In genomic region chr7:27243211-27243610, GRCm38 (mm10) we compare ENCODE assay signal across 23 mouse cellular contexts. TPM values are rescaled to one million over a fixed set of nuclear protein-coding genes. Genes with fewer than 3 reads are reported as not detected.
A peak's percentile ranks its signal among the peaks of the same experiment; 100 is the strongest.
DNase-seq lines count a peak whose midpoint lies in the region; ATAC-seq and TF ChIP-seq lines count a peak whose summit lies in the region.
"Had no signal": no experiment of that assay in that cellular context is flagged by ENCODE, and none has a peak within 500 bp of the region (broad histone marks: within the 10 kb centered on the region; RNA-seq: fewer than 3 reads in every experiment).

No protein-coding gene starts in this region.

- no peaks in the 10 kb centered on the region for H3K4me1 ChIP-seq in kidney, postnatal 0 days (replicated peaks; ENCODE audit: insufficient read depth, low read length)
- H3K4me1 ChIP-seq in kidney, adult 2 months (ENCODE audit: control insufficient read depth, insufficient read depth, low read length), result no peaks in the 10 kb centered on the region
- H3K4me1 ChIP-seq in stomach, postnatal 0 days (replicated peaks; ENCODE audit: control insufficient read depth, insufficient read depth), result no peaks in the 10 kb centered on the region
- H3K4me1 ChIP-seq: embryonic facial prominence, embryonic 13.5 days; forebrain, embryonic 13.5 days; heart, embryonic 15.5 days; hindbrain, embryonic 13.5 days had no signal

- 34% methylated on average over 8 of the region's 8 CpGs for WGBS in kidney, postnatal 0 days
- WGBS in kidney, adult 2 months, result 70% methylated on average over 8 of the region's 8 CpGs
- 47% methylated on average over 8 of the region's 8 CpGs for WGBS in stomach, postnatal 0 days

- TF ChIP-seq POLR2A in kidney, adult 2 months (IDR thresholded peaks at IDR 0.05; ENCODE audit: low read depth, low read length), result no peak

- no peak for TF ChIP-seq EP300 in stomach, postnatal 0 days (optimal IDR thresholded peaks at IDR 0.05)

- no peak overlapping the region for H3K27ac ChIP-seq in kidney, postnatal 0 days
- no peak overlapping the region for H3K27ac ChIP-seq in kidney, adult 2 months (ENCODE audit: insufficient read depth, low read depth, low read length)
- no peak overlapping the region for H3K27ac ChIP-seq in stomach, postnatal 0 days (replicated peaks)
- H3K27ac ChIP-seq: embryonic facial prominence, embryonic 13.5 days; forebrain, embryonic 13.5 days; heart, adult 2 months; heart, embryonic 15.5 days; hindbrain, embryonic 13.5 days; hindbrain, postnatal 0 days had no signal

- DNase-seq in gastrocnemius, adult 18-20 months (ENCODE audit: low spot score), result peak; percentile 65
- DNase-seq in gastrocnemius, postnatal 10 days, result no peak
- DNase-seq in kidney, postnatal 0 days (ENCODE audit: low spot score), result peak; percentile 9
- DNase-seq in kidney, adult 2 months, result no peak
- peak; percentile 59 for DNase-seq in ES-CJ7 (ENCODE audit: low read depth, low spot score)
- DNase-seq in gastrocnemius, postnatal 25 days, result peak; percentile 72
- DNase-seq in retina, embryonic 14.5 days (ENCODE audit: low spot score), result no peak
- no peak for DNase-seq in stomach, postnatal 0 days (ENCODE audit: low spot score)
- DNase-seq: adrenal gland, adult 2 months; adrenal gland, postnatal 25 days; cerebellum, adult 2 months; cerebellum, postnatal 25 days; forebrain, postnatal 0 days; heart, adult 2 months; heart, postnatal 14 days; kidney, adult 11 months had no signal

- no peak overlapping the region for H3K9ac ChIP-seq in kidney, postnatal 0 days (ENCODE audit: low read depth, low read length)
- H3K9ac ChIP-seq in stomach, postnatal 0 days (ENCODE audit: low read length), result no peak overlapping the region
- H3K9ac ChIP-seq: embryonic facial prominence, embryonic 13.5 days; forebrain, embryonic 13.5 days; forebrain, postnatal 0 days; heart, embryonic 15.5 days; hindbrain, embryonic 13.5 days had no signal

- H3K9me3 ChIP-seq in kidney, postnatal 0 days (replicated peaks; ENCODE audit: low read length), result no peaks in the 10 kb centered on the region
- no peaks in the 10 kb centered on the region for H3K9me3 ChIP-seq in stomach, postnatal 0 days (ENCODE audit: control insufficient read depth, low read length)
- H3K9me3 ChIP-seq: embryonic facial prominence, embryonic 13.5 days; heart, embryonic 15.5 days; hindbrain, embryonic 13.5 days had no signal

- no peak for TF ChIP-seq CTCF in kidney, postnatal 0 days (IDR thresholded peaks at IDR 0.05; ENCODE audit: low read depth)
- no peak for TF ChIP-seq CTCF in kidney, adult 2 months (conservative IDR thresholded peaks at IDR 0.05; ENCODE audit: insufficient read depth, insufficient read length, low read depth, low read length)
- TF ChIP-seq CTCF in stomach, postnatal 0 days (IDR thresholded peaks at IDR 0.05; ENCODE audit: low read depth), result no peak

- no peak overlapping the region for H3K4me2 ChIP-seq in kidney, postnatal 0 days (ENCODE audit: low read length)
- no peak overlapping the region for H3K4me2 ChIP-seq in stomach, postnatal 0 days (replicated peaks; ENCODE audit: low read depth)
- H3K4me2 ChIP-seq: embryonic facial prominence, embryonic 13.5 days; forebrain, embryonic 13.5 days; heart, embryonic 11.5 days; heart, embryonic 15.5 days; hindbrain, embryonic 13.5 days had no signal

- ATAC-seq in kidney, postnatal 0 days (replicated peaks; ENCODE audit: low FRiP score, low read depth), result no peak
- ATAC-seq in stomach, postnatal 0 days (ENCODE audit: low FRiP score, low TSS enrichment), result no peak
- ATAC-seq: forebrain, embryonic 13.5 days; forebrain, postnatal 0 days; hindbrain, postnatal 0 days had no signal

- H3K36me3 ChIP-seq in kidney, postnatal 0 days (ENCODE audit: insufficient read depth, low read length), result peaks cover 33% of the 10 kb centered on the region; the same call in 1 of the 2 replicates
- no peaks in the 10 kb centered on the region for H3K36me3 ChIP-seq in kidney, adult 2 months (ENCODE audit: control insufficient read depth, insufficient read depth, low read length)
- H3K36me3 ChIP-seq in stomach, postnatal 0 days (ENCODE audit: control insufficient read depth, insufficient read depth, low read length), result peaks cover 17% of the 10 kb centered on the region; the same call in 1 of the 2 replicates

- no peak overlapping the region for H3K4me3 ChIP-seq in kidney, postnatal 0 days (replicated peaks; ENCODE audit: low read depth, low read length)
- H3K4me3 ChIP-seq in kidney, adult 2 months (ENCODE audit: insufficient read depth, low read depth, low read length), result no peak overlapping the region
- no peak overlapping the region for H3K4me3 ChIP-seq in stomach, postnatal 0 days (ENCODE audit: low read depth, low read length)
- H3K4me3 ChIP-seq: embryonic facial prominence, embryonic 13.5 days; forebrain, embryonic 13.5 days; heart, adult 2 months; heart, embryonic 15.5 days; hindbrain, embryonic 13.5 days had no signal

- no peaks in the 10 kb centered on the region for H3K27me3 ChIP-seq in kidney, postnatal 0 days (ENCODE audit: insufficient read depth, low read length)
- H3K27me3 ChIP-seq in kidney, adult 2 months (replicated peaks; ENCODE audit: control insufficient read depth, insufficient read depth, low read length), result no peaks in the 10 kb centered on the region
- H3K27me3 ChIP-seq in stomach, postnatal 0 days (ENCODE audit: control insufficient read depth, insufficient read depth, low read length), result no peaks in the 10 kb centered on the region
- H3K27me3 ChIP-seq: CH12.LX; embryonic facial prominence, embryonic 13.5 days; forebrain, embryonic 13.5 days; heart, embryonic 15.5 days; hindbrain, embryonic 13.5 days had no signal

RNA-seq across cellular contexts. Expression of gene Coq8b, which starts 10.4 kb away (rescaled TPM):
- total RNA-seq in gastrocnemius, adult 18-20 months (2021), result 1 to 10 TPM; 2.6 to 2.9 TPM
- total RNA-seq in gastrocnemius, postnatal 10 days (2021), result 1 to 10 TPM; 4.2 to 6.4 TPM
- polyA plus RNA-seq in kidney, postnatal 0 days (2015; fragmentation: Nextera tagmentation; extraction: Ambion mirVana), result 20.8 and 22.0 TPM in 2 replicates
- polyA plus RNA-seq in kidney, adult 2 months (2012; rRNA removed), result 43.1 and 50.3 TPM in 2 replicates
- 1 to 10 TPM; 3.0 to 4.9 TPM for total RNA-seq in gastrocnemius, postnatal 25 days (2021)
- polyA plus RNA-seq in stomach, postnatal 0 days (2015; fragmentation: Nextera tagmentation; extraction: Ambion mirVana), result 25.0 and 26.6 TPM in 2 replicates

RNA-seq across cellular contexts. Expression of gene Itpkc, which starts 14.8 kb away (rescaled TPM):
- total RNA-seq in gastrocnemius, adult 18-20 months (2021), result 1 to 10 TPM; 3.8 to 4.2 TPM
- total RNA-seq in gastrocnemius, postnatal 10 days (2021), result 1 to 10 TPM; 4.3 to 6.3 TPM
- 3.4 and 3.6 TPM in 2 replicates for polyA plus RNA-seq in kidney, postnatal 0 days (2015; fragmentation: Nextera tagmentation; extraction: Ambion mirVana)
- polyA plus RNA-seq in kidney, adult 2 months (2012; rRNA removed), result 6.8 and 7.0 TPM in 2 replicates
- total RNA-seq in gastrocnemius, postnatal 25 days (2021), result 1 to 10 TPM; 2.3 to 3.6 TPM
- polyA plus RNA-seq in stomach, postnatal 0 days (2015; fragmentation: Nextera tagmentation; extraction: Ambion mirVana), result 11.6 and 12.2 TPM in 2 replicates

RNA-seq across cellular contexts. Expression of gene Numbl, which starts 15.0 kb away (rescaled TPM):
- 1 to 10 TPM; 2.2 to 2.8 TPM for total RNA-seq in gastrocnemius, adult 18-20 months (2021)
- 10 to 100 TPM; 14.7 to 17.0 TPM for total RNA-seq in gastrocnemius, postnatal 10 days (2021)
- polyA plus RNA-seq in kidney, postnatal 0 days (2015; fragmentation: Nextera tagmentation; extraction: Ambion mirVana), result 12.6 and 13.0 TPM in 2 replicates
- polyA plus RNA-seq in kidney, adult 2 months (2012; rRNA removed), result 6.0 and 7.9 TPM in 2 replicates
- 1 to 10 TPM; 3.6 to 5.4 TPM for total RNA-seq in gastrocnemius, postnatal 25 days (2021)
- polyA plus RNA-seq in stomach, postnatal 0 days (2015; fragmentation: Nextera tagmentation; extraction: Ambion mirVana), result 12.8 and 14.6 TPM in 2 replicates

RNA-seq across cellular contexts. Expression of gene Snrpa, which starts 47.1 kb away (rescaled TPM):
- total RNA-seq in gastrocnemius, adult 18-20 months (2021), result 10 to 100 TPM; 27.5 to 33.0 TPM
- total RNA-seq in gastrocnemius, postnatal 10 days (2021), result 10 to 100 TPM; 38.8 to 42.1 TPM
- 160 and 174 TPM in 2 replicates for polyA plus RNA-seq in kidney, postnatal 0 days (2015; fragmentation: Nextera tagmentation; extraction: Ambion mirVana)
- polyA plus RNA-seq in kidney, adult 2 months (2012; rRNA removed), result 127 and 131 TPM in 2 replicates
- 10 to 100 TPM; 31.4 to 31.8 TPM for total RNA-seq in gastrocnemius, postnatal 25 days (2021)
- 82.2 and 82.7 TPM in 2 replicates for polyA plus RNA-seq in stomach, postnatal 0 days (2015; fragmentation: Nextera tagmentation; extraction: Ambion mirVana)

RNA-seq across cellular contexts. Expression of gene BC024978, which starts 47.6 kb away (rescaled TPM):
- 10 to 100 TPM; 14.3 to 14.6 TPM for total RNA-seq in gastrocnemius, adult 18-20 months (2021)
- total RNA-seq in gastrocnemius, postnatal 10 days (2021), result 10 to 100 TPM in 1 of 2 experiments, 1 to 10 TPM in 1; 9.2 to 13.3 TPM
- 2.2 and 3.1 TPM in 2 replicates for polyA plus RNA-seq in kidney, postnatal 0 days (2015; fragmentation: Nextera tagmentation; extraction: Ambion mirVana)
- polyA plus RNA-seq in kidney, adult 2 months (2012; rRNA removed), result 8.2 and 9.6 TPM in 2 replicates
- total RNA-seq in gastrocnemius, postnatal 25 days (2021), result 10 to 100 TPM; 12.1 to 13.0 TPM
- polyA plus RNA-seq in stomach, postnatal 0 days (2015; fragmentation: Nextera tagmentation; extraction: Ambion mirVana), result 1.7 and 1.8 TPM in 2 replicates

Comparison
In these comparisons a context has a peak if more than half of its experiments do, and no peak if none do; other contexts are left out.
1. DNase-seq: peak in gastrocnemius, adult 18-20 months (single experiment), kidney, postnatal 0 days (single experiment), ES-CJ7 (single experiment) and gastrocnemius, postnatal 25 days (single experiment); none in gastrocnemius, postnatal 10 days (single experiment), kidney, adult 2 months (single experiment), retina, embryonic 14.5 days (single experiment) and stomach, postnatal 0 days (single experiment).